Mouse (Mus musculus) liver, embryonic 15.5 days (tissue): ENCODE results near the gene Atad1. TPM values are rescaled to one million over a fixed set of nuclear protein-coding genes. Genes with fewer than 3 reads are reported as not detected.

Source experiments
- ATAC-seq: fragments of 200-750 bp; cut with Nextera tagmentation; 2 replicates; pipeline ENCODE4 v1.8.0; 2017; ENCODE audit warnings: moderate number of reproducible peaks, mild to moderate bottlenecking, moderate library complexity; ENCODE audit not compliant: insufficient read depth
- H3K27ac ChIP-seq: fragments of 300-500 bp; sonication (generic); replicated peaks from 2 replicates; pipeline ENCODE4 v1.5.1; 2015; ENCODE audit warnings: mild to moderate bottlenecking, inconsistent platforms
- H3K27me3 ChIP-seq: fragments of 300-500 bp; sonication (generic); 2 replicates; pipeline ENCODE4 v1.6.1; 2015; ENCODE audit warnings: mild to moderate bottlenecking, inconsistent platforms
- H3K36me3 ChIP-seq: fragments of 300-500 bp; sonication (generic); replicated peaks from 2 replicates; pipeline ENCODE4 v1.6.1; 2015; ENCODE audit warnings: moderate library complexity, mild to moderate bottlenecking, inconsistent platforms
- H3K4me1 ChIP-seq: fragments of 300-500 bp; sonication (generic); replicated peaks from 2 replicates; pipeline ENCODE4 v1.6.1; 2015; ENCODE audit warnings: inconsistent platforms
- H3K4me2 ChIP-seq: fragments of 300-500 bp; sonication (generic); 2 replicates; pipeline ENCODE4 v1.6.1; 2015; ENCODE audit warnings: moderate library complexity, mild to moderate bottlenecking, inconsistent platforms
- H3K4me3 ChIP-seq: fragments of 300-500 bp; sonication (generic); replicated peaks from 2 replicates; pipeline ENCODE4 v1.5.1; 2015; ENCODE audit warnings: mild to moderate bottlenecking, inconsistent platforms
- H3K9ac ChIP-seq: fragments of 300-500 bp; sonication (generic); 2 replicates; pipeline ENCODE4 v1.6.1; 2015; ENCODE audit warnings: moderate library complexity, mild to moderate bottlenecking, inconsistent platforms
- H3K9me3 ChIP-seq: fragments of 300-500 bp; sonication (generic); replicated peaks from 2 replicates; pipeline ENCODE4 v1.6.1; 2016; ENCODE audit warnings: inconsistent platforms
- WGBS: fragments of 180-500 bp; shearing (Covaris S2); methylation state at CpG from one replicate; pipeline ENCODE4 v1.1.7; 2015; ENCODE audit warnings: mixed read lengths; ENCODE audit not compliant: insufficient replicate concordance; 5-methylcytosine and 5-hydroxymethylcytosine counted together
- polyA plus RNA-seq: library from polyadenylated mRNA; unstranded; fragments of >200 nt; fragmentation: Nextera tagmentation; extraction: Ambion mirVana; gene quantifications from 2 replicates; pipeline ENCODE4 v1.2.1, GENCODE M21; 2015

Gene Atad1
- polyA plus RNA-seq, 1 experiment from 2014 or later, result 20.6 TPM

DNA sequence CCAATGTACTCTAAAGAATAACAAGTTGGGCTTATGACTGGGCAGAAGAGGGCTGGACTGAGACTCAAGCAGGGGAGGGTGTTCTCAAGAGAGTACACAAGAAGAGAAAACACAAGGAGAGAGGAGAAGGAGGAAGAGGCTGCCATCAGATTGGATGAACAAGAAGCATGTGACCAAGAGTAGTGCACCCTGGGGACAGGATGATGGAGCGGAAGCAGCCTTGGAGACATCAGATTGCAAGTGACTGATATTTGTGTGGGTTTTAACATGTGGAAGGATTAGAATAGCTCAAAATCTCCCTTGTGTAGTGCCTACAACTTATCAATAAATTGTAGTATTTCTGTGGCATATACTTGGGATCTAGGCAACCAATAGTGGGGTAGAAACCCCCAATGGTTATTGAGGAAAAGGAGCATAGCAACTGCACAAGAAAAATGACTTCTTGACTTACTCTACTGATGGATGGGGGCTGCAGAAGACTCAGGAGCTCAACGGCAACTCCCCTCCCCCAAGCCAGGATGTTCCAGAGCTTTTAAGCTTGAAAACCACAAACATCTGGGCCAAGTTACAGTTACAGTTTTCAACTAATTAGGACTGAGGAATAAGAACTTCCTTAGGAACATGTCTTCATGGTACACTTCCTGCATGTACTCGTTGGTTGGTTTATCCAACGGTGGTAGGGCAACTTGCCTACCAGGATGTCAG, 1.2 kb upstream of the Atad1 start:
- Histone ChIP-seq H3K27ac (no peak overlapping the region), H3K9me3 (no peaks in the 10 kb centered on the region), H3K4me2 (no peak overlapping the region), H3K9ac (no peak overlapping the region), H3K4me1 (no peaks in the 10 kb centered on the region), H3K4me3 (no peak overlapping the region), H3K27me3 (no peaks in the 10 kb centered on the region), H3K36me3 (no peaks in the 10 kb centered on the region)
- no peak for ATAC-seq
- 41% methylated on average over 4 of the region's 4 CpGs for WGBS

DNA sequence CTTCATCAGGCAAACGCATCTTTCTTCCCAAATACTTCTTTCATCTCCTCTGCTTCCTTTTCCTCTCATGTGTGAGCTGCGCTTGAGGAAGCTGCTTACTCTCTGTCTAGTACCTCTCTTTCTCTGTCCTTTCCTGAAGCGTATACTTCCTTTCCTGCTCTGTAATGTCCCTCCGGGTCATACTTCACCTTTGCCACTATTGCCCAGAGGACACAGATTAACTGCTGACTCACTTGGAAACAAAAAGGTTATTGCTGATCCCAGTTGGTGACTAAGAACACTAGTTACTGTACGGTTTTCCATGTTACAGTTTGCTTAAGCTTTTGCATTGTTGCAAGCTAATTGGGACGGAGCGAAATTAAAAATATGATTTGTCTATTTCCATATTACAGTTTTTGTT, 1.7 kb downstream of the Atad1 start:
- Histone ChIP-seq H3K9ac (no peak overlapping the region), H3K27ac (no peak overlapping the region), H3K4me2 (no peak overlapping the region), H3K9me3 (no peaks in the 10 kb centered on the region), H3K27me3 (no peaks in the 10 kb centered on the region), H3K36me3 (no peaks in the 10 kb centered on the region), H3K4me1 (no peaks in the 10 kb centered on the region), H3K4me3 (no peak overlapping the region)
- no peak for ATAC-seq
- 65% methylated on average over 7 of the region's 7 CpGs for WGBS

- no peak for ATAC-seq
- Histone ChIP-seq H3K27ac (no peak overlapping the region), H3K36me3 (no peaks in the 10 kb centered on the region), H3K4me1 (no peaks in the 10 kb centered on the region), H3K9ac (no peak overlapping the region), H3K9me3 (no peaks in the 10 kb centered on the region), H3K27me3 (peaks cover under 1% of the 10 kb centered on the region; the same call in 1 of the 2 replicates), H3K4me3 (no peak overlapping the region), H3K4me2 (no peak overlapping the region)
Measured at GRCm38 (mm10) chr19:32732922-32733321, 6.7 kb downstream of the Atad1 start.

GRCm38 (mm10) chr19:32729785-32730184, 9.8 kb downstream of the Atad1 start:
- 62% methylated on average over 4 of the region's 4 CpGs for WGBS

DNA sequence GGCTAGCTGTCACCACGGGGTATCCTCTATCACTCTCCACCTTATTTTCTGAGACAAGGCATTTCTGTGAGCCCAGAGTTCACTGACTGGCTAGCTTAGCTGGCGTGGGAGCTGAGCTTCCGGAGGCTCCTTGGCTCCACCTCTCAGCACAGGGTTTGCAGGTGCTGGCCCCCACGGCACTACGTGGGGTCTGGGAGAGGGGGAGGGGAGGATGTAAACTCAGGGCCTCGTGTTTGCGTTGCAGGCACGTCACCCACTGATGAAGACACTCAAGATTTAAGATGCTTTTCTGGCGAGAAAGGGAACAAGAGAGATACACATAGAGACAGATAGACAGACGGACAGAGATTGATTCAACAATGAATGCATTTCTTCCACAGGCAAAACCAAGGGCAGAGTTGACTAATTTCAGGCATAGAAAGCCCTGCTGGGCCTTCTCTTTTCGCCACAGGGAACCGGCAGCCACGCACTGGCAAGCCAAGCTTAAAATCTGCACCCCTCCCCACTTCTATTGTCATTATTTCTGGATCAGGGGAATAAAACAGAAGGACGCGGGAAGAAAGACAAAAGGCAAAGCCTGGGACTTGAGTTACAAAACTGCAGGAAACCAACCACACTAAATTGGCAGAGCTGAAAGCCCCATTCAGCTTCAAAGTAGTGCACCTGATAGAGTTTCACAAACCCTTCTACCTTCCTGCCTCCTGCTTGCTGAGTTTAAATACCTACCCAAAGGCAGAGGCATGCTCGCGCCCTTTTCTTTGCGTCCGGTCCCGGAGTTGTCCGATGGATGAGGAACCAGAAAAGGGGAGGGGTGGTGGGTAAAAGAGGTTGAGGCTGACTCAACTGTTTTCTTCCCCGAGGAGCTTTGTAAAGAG, 12.9 kb downstream of the Atad1 start:
- Histone ChIP-seq H3K27me3 (peaks cover 19% of the 10 kb centered on the region), H3K4me1 (no peaks in the 10 kb centered on the region), H3K36me3 (no peaks in the 10 kb centered on the region), H3K27ac (no peak overlapping the region), H3K9ac (no peak overlapping the region), H3K4me3 (no peak overlapping the region), H3K4me2 (no peak overlapping the region), H3K9me3 (no peaks in the 10 kb centered on the region)
- WGBS, result 13% methylated on average over 22 of the region's 22 CpGs
- no peak for ATAC-seq

More at GRCm38 (mm10) chr19:32729785-32730184, 9.8 kb downstream of the Atad1 start:
- no peaks in the 10 kb centered on the region for H3K4me1 ChIP-seq
- H3K36me3 ChIP-seq, result no peaks in the 10 kb centered on the region
- H3K9ac ChIP-seq, result no peak overlapping the region
- no peak overlapping the region for H3K27ac ChIP-seq
- no peak for ATAC-seq
- H3K9me3 ChIP-seq, result no peaks in the 10 kb centered on the region
- peaks cover 19% of the 10 kb centered on the region for H3K27me3 ChIP-seq
- no peak overlapping the region for H3K4me2 ChIP-seq
- H3K4me3 ChIP-seq, result no peak overlapping the region

DNA sequence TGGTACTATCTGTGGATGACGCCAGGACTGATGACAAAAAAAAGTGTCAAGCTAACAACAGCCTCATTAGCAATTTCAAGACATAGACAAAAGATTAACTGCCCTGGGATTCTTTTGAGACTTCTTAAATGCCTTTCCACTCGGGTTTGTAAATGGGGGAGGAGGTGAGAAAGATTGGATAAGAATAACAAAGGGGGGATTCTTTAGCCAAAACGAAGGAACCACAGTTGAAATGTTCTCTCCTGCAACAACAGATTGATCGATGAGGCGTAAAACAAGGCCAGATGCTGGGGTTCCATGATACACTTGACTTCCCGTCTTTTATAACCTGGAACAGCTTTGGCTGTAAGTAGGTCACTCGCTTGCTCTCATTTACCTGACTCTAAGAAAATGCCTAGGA, 15.8 kb downstream of the Atad1 start:
- Histone ChIP-seq H3K36me3 (no peaks in the 10 kb centered on the region), H3K4me3 (no peak overlapping the region), H3K27me3 (peaks cover 19% of the 10 kb centered on the region), H3K4me2 (no peak overlapping the region), H3K9ac (no peak overlapping the region), H3K9me3 (no peaks in the 10 kb centered on the region), H3K27ac (no peak overlapping the region), H3K4me1 (no peaks in the 10 kb centered on the region)
- ATAC-seq, result no peak
- WGBS, result 51% methylated on average over 7 of the region's 7 CpGs

DNA sequence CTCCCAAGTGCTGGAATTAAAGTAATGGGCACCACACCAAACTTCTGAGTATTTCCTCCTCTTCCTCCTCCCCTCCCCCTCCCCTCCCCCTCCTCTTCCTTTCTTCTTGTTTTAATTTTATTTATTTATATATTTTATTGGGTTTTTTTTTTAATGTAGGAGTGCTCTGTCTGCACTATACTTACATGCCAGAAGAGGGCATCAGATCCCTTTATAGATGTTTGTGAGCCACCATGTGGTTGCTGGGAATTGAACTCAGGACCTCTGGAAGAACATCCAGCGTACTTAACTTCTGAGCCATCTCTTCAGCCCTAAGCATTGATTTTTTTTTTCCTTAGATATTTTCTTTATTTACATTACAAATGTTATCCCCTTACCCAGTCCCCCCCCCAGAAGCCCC, 19.3 kb downstream of the Atad1 start:
- no peak overlapping the region for H3K27ac ChIP-seq
- ATAC-seq, result no peak
- H3K4me2 ChIP-seq, result no peak overlapping the region
- H3K9me3 ChIP-seq, result no peaks in the 10 kb centered on the region
- no peak overlapping the region for H3K9ac ChIP-seq
- no peaks in the 10 kb centered on the region for H3K36me3 ChIP-seq
- no peak overlapping the region for H3K4me3 ChIP-seq
- H3K4me1 ChIP-seq, result no peaks in the 10 kb centered on the region
- 89% methylated on average over 1 of the region's 1 CpGs for WGBS
- no peaks in the 10 kb centered on the region for H3K27me3 ChIP-seq

DNA sequence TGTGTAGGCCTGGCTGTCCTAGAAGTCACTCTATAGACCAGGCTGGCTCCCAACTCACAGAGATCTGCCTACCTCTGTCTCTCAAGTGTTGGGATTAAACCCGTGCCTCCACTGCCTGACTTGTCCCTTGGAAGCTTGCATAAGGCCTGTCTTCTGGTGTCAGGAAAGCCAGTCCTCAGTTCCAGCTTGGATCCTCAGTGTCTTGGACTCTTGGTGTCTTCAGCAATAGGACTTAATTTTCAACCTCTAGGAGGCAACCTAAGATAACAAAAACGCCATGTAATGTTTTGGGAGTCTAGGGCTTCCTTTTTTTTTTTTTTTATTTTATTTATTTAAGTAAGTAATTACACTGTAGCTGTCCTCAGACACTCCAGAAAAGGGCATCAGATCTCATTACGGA, 22.0 kb downstream of the Atad1 start:
- H3K4me1 ChIP-seq, result peaks cover 14% of the 10 kb centered on the region
- no peak overlapping the region for H3K9ac ChIP-seq
- H3K4me2 ChIP-seq, result no peak overlapping the region
- H3K27ac ChIP-seq, result no peak overlapping the region
- H3K4me3 ChIP-seq, result no peak overlapping the region
- WGBS, result 48% methylated on average over 3 of the region's 3 CpGs
- ATAC-seq, result no peak
- H3K36me3 ChIP-seq, result no peaks in the 10 kb centered on the region
- H3K27me3 ChIP-seq, result no peaks in the 10 kb centered on the region
- H3K9me3 ChIP-seq, result no peaks in the 10 kb centered on the region

GRCm38 (mm10) chr19:32715681-32716080, 23.9 kb downstream of the Atad1 start:
- H3K4me2 ChIP-seq, result no peak overlapping the region
- H3K4me1 ChIP-seq, result peaks cover 24% of the 10 kb centered on the region
- no peak overlapping the region for H3K27ac ChIP-seq
- H3K9me3 ChIP-seq, result no peaks in the 10 kb centered on the region
- H3K9ac ChIP-seq, result no peak overlapping the region
- no peak overlapping the region for H3K4me3 ChIP-seq
- H3K27me3 ChIP-seq, result no peaks in the 10 kb centered on the region
- no peaks in the 10 kb centered on the region for H3K36me3 ChIP-seq
- no peak for ATAC-seq

- Histone ChIP-seq H3K4me1 (peaks cover 27% of the 10 kb centered on the region), H3K4me3 (no peak overlapping the region), H3K36me3 (no peaks in the 10 kb centered on the region), H3K9ac (no peak overlapping the region), H3K27ac (no peak overlapping the region), H3K9me3 (no peaks in the 10 kb centered on the region), H3K27me3 (no peaks in the 10 kb centered on the region), H3K4me2 (no peak overlapping the region)
- WGBS, result 1% methylated on average over 3 of the region's 3 CpGs
- ATAC-seq, result no peak
Measured at GRCm38 (mm10) chr19:32715201-32715600, 24.4 kb downstream of the Atad1 start.

DNA sequence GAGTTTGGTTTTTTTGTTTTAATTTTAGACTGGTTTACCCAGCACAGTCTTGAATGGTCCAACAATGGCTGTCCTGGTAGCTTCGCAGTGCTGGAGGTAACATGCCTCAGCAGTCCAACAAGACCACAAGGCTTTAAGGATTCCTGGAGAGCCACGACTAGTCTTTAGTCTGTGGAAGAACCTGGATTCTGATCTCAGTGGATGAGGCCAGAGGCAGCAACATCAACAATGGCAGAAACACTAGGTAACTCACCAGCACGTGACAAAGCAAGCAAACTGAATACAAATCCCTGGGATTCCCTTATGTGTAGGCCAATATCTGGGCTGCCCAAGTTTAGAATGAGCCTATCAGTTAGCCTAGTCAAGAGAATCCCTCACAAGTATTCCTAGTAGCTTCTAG, 26.1 kb downstream of the Atad1 start:
- Histone ChIP-seq H3K27ac (no peak overlapping the region), H3K27me3 (no peaks in the 10 kb centered on the region), H3K9ac (no peak overlapping the region), H3K4me2 (no peak overlapping the region), H3K36me3 (no peaks in the 10 kb centered on the region), H3K9me3 (no peaks in the 10 kb centered on the region), H3K4me3 (no peak overlapping the region), H3K4me1 (peaks cover 32% of the 10 kb centered on the region)
- WGBS, result 76% methylated on average over 3 of the region's 3 CpGs
- ATAC-seq, result no peak
